Mouse (Mus musculus): Measurements from ENCODE around the gene Tmem63b.

Gene Tmem63b

DNA sequence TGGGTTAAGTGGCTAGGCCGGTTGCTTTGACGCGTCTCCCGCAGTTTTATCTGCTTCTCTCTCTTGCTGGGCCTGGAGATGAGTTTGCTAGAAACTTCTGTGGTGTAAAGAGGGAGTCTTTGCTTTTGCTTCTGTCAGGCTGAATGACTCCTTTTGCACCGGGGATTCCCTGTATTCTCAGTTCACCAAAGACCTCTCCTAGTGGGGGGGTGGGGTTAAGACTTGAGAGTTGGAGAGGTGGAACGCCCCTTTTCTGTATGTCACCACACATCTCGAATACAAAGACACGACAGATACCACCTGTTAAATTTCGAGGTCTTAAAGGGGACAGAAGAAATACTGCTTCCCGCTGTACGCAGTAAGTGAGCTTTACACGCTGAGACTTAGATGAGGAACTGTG, at the start of gene Tmem63b:
Gene Tmem63b, minus strand, starts transcription at position 190 of the 400 bp plus-strand sequence.
- DNase-seq (ENCODE audit: low read depth), result peak; percentile 58

DNA sequence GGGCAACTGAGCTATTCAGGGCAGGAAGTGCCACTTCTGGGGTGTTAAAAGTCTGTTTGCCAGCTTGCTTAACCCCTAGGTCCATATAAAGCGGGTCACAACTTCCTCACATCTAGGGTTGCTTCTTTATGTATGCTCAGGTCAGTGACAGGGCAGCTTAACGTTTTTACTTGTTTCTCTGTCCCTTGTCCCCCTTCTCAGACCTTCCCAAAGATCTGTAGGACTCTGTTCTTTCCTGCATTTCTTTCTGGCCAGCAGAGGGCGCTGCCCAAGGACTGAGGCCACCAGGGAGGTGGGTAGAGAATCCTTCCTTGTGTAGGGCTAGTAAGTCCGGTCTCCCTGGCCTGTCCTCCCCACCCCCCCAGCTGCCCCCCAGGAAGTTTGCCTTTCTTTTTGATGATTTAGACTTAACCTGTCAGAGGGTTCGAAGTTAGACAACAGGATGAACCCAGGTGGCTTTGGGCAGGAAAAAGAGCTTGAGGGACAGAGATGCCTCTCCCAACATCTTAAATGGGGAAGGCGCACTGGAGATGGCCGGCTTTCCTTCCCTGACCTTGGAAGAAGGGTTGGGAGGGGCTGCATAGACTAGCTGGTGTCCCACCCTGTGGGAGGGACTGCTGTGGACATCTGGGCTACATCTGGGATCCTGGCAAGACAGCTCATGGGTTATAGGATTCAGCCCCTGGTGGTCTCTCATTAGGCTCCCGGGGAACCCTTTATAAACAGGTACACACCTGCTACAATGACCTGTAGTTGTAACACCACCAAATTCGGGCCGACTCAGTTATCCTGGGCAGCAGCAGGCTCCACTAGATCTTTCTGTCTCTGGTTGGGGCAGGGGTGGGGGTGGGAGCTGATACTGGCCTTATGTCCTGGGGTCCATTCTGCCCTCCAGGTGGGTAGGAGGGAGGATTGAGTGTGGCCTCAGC, 48.9 kb upstream of the Tmem63b start:
- peak; percentile 76 for DNase-seq (ENCODE audit: low read depth)

DNA sequence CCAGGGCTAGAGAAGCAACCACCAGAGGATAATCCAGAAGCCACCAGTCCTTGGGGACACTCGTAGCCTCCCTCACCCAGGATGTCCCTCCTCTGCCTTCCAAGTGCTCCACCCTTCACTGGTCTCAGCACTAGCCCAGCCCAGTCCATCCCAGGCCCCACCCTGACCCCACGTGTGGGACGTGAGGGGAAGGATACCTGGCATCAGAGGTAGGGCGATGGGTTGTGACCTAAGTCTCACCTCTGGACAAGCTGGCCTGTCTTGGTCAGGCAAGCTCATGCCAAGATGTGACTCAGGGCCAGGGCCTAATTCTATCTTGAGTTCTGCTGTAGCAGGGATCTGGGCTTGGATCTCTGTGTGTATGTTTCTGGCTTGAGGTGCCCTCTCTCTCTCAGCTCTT, 48.2 kb upstream of the Tmem63b start:
- DNase-seq (ENCODE audit: low read depth), result no peak

DNA sequence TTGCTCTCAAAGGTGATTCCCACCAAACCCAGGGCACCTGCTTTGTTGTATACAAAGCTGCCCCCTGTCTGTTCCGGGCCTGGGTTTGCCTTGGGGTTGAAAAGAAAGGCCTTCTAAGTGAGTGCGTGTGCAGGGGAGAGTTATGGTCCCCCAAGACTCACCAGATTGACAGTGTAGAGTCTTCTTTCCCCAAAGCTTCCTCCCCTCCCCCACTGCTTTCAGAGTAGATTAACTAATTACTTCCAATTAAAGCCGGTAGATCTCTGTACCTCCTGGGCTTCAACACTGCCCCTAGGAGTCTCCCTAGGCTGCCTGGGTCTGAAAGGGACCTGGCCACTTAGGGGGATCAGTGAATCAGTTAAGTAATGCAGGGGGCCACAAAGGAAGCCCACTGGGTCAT, 47.6 kb upstream of the Tmem63b start:
- DNase-seq (ENCODE audit: low read depth), result no peak

DNA sequence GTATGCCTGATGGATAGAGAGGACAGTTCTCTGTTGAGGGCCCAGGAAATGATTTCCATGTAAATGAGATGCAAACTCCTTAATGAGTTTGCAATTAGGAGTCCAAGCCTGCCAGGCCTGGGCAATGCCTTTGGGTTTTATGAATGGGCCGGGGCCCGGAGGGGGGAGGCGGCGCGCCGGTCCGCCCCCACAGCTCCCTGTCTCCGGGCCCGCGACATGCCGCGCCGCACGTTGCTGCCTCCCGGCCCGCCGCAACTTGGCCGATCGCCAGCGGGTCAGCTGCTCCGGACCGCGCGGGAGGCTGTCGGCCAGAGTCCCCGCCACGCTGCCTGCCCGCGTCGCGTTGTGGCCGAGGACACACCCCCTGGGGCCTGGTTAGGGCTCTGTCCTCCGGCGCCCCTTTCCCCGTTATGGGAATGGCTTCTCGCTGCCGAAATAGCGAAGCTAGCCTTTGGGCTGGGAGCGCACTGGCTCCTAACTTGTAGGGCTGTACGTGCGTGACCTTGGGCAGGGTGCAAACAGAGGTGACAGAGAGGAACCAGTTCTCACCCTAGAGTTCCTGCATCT, 47.1 kb upstream of the Tmem63b start, which contains the start of gene 1600014C23Rik:
Gene 1600014C23Rik, minus strand, starts transcription at position 110 of the 567 bp plus-strand sequence.
- DNase-seq (ENCODE audit: low read depth), result no peak

DNA sequence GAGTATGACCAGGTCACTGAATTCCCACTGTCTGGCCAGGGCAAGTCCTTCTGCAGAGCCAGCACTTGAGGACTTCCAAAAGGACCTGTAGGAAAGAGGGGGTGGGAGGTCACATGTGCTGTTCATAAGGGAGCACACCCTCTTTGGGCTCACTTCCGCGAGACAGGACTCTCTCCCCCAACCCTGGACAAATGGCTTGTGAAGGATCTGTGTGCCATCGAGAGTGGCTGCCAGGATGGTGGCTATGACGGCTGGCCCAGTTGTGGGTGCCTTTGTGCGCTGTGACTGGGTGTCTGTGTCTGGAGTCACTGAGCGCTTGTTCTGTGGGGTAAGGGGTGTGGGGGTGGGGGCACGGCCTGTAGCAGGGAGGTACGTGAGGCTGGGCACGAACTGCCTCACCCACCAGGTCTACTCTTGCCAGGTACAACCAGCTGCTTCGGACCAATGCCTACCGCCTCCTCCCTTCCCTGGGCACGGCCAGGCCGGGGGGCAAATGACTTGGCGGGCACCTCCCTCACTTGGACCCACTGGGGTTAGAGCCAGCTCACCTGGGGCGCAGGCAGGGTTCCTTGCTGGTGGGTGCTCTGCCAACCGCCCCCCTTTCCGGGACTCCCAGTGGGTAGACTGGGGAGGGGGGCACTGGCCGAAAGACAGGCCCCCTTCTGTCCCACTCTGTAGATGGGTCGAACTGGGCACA, 46.5 kb upstream of the Tmem63b start:
- no peak for DNase-seq (ENCODE audit: low read depth)

DNA sequence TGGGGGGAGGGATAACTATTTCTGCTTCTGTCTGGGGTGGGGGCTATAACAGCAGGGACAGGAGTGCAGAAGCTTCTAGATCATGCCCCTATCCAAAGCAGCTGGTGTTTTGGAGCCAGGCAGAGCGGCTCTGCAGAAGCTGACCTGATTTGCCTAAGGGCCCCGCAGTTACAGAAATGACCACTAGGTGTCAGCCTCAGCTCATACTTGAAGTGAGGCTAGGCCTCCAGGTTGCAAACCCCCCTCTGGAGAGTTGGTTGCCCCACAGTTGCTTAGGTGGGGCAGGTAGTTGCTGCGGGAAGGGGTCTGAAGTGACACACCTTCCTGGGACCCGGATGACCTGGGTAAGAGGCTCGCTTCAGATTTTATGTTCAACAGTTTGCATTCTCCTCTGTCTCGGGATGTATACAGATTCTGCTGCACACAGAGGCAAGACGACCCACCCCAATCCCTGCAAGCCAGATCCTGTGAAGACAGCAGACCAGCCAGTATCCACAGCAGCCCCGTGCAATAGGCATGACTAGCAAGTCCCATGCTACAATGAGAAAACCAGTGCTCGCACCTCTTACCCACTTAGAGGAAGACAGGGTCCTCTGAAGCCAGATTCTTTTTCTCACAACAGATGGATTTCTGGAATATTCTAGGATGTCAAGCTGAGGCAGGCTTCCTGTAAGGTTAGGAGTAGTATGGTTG, 44.6 kb upstream of the Tmem63b start:
- DNase-seq (ENCODE audit: low read depth), result peak; percentile 66

DNA sequence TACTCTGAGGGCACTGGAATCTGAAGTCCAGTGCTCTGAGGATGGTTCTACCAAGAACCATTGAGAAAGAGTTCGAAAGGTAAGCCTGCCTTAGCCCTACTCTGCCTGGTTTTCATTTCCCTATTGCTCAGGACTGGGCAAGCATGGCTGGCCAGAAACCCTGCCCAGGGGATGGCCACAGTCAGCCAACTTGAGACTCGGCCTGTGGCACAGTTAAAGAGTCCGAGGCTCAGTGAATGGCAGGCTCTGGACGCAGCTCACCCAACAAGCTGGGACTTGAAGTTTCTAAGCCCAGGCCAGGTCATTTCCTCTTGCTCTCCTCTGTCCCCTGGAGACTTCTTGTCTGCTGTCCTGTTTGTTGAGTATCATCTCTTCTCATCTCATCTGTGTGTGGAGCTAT, 44.0 kb upstream of the Tmem63b start:
- DNase-seq (ENCODE audit: low read depth), result no peak

DNA sequence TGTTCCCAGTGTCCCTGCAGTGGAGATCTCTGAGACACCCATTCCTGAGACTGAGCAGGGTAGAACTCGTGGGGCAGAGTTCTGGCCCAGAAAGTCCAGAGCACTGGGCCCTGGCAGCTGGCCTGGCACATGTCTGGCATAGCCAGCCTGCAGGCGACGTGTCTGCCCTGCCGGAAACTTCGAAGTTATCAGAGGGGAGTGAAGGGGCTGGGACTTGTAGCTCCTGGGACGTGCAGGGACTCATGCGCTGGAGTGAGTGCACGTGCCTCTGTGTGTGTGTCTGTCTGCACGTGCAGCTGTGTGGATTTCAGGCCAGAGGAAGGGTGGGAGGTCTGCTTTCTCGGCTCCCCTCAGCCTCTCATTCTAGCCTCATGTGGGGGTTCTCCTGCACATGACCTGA, 42.7 kb upstream of the Tmem63b start:
- no peak for DNase-seq (ENCODE audit: low read depth)

DNA sequence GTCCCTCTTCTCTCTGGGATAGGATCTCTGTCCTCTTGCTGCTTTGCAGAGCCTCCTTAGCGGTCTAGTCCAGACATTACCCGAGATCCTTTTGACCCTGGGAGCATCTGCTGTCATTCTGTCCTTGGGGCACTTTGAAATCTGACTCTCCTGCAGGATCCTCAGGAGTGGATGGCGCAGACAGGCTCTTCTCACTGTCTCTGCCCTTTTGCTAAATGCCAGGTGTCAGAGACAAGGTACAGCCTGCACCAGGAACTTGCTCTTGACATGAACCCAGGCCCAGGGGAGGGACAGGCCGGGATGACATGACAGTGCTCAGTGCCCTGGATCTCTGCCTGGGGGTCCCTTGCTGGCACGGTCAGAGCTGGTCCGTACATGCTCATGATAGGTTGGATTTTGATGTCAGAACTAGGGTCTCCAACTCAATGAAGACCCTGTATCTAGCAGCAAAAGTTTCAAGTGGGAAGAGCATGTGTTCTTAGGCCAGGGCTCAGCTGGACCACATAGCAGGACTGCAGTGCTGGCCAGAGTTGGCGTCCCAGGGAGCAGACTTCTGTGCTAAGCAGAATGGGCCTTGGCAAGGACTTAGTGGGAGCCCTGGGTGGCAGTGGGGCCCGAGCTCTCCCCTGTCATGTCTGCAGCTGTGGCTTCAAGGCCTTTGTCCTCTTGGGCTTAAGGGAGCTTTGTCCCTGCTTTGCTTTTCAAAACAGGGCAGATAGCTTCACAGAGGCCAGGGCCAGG, 41.4 kb upstream of the Tmem63b start:
- DNase-seq (ENCODE audit: low read depth), result no peak

DNA sequence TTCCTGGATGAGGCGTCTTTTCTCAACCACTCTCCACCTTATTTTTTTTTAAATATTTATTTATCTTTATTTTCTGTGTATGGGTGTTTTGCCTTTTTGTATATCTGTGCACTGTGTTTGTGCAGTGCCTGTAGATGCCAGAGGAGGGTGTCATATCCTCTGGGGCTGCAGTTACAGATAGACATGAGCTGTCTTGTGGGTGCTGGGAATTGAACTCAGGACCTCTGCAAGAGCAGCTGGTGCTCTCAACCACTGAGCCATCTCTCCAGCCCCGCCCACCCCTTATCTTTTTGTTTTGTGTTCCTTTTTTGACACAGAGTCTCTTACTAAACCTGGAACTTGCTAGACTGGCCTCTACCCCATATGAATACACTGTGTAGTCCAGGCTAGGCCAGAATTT, 40.8 kb upstream of the Tmem63b start:
- no peak for DNase-seq (ENCODE audit: low read depth)

DNA sequence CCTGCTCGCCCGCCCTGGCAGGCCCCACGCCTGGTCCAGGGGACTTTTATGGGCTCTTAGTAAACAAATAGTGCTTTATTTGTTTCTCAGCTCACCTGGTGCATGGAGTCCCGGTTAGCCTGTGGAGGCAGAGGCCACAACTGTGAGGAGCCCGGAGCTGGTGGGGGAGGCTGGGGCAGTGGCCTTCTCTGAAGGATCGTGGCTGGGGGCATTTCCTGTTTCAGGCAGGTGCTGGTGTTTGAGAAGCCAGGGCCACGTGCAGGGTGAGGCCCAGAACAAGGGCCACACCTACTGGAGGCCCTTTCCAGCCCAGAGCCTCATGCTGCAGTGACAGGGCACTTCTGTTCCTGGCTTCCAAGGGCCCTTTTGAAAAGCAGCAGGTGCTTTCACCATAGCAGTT, 39.5 kb upstream of the Tmem63b start:
- no peak for DNase-seq (ENCODE audit: low read depth)

DNA sequence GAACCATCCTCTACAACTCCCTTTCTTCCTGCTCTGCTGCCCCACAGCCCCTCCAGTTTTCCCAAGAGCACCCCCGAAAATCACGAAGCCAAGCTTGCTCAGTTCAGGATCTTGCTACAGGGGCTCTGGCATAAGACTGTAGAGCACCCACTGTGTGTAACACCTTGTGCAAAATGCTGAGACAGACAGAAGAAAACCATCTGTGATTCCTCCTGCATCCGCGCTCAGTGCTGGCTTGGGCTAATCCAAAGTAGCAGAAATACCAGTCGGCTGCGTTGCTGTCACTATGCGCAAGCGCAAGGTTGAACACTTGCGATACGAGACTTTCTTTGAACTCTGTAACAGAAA, 37.8 kb upstream of the Tmem63b start:
- DNase-seq (ENCODE audit: low read depth), result no peak

DNA sequence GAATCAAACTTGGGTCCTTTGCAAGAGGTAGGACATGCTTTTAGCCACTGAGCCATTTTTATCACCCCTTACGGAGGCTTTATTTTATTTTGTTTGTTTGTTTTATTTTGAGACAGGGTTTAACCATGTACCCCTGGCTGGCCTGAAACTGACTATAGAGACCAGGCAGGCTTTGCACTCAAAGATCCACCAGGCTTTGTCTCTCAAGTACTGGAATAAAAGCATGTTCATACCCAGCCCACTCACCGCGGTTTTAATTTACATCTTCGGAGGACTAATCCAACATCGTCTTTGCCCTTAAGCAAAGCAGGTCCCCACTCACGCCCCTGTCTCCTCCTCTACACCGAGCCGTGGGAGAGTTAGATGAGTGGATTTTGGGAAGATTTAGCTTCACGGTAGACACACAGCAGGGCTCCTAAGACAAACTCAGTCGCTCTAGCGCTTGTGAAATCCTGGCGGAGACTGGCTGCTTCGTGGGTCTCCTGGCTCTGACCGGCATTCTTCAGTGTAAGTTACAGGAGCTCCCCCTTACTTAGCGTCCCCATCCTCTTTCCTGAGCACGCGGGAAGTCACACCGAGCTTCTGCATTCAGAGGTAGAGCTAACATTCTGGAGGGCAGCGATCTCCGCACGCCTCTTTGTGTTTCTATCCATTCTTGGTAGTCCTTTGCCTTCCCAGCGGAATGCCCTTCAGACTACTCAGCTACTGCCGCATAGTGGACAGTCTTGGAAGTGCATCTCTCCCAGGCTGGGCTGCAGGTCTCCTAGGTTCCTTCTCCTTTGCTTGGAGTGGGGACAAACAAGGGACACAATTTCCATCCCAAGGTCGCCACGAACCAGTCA, 37.2 kb upstream of the Tmem63b start:
- DNase-seq (ENCODE audit: low read depth), result peak; percentile 78

DNA sequence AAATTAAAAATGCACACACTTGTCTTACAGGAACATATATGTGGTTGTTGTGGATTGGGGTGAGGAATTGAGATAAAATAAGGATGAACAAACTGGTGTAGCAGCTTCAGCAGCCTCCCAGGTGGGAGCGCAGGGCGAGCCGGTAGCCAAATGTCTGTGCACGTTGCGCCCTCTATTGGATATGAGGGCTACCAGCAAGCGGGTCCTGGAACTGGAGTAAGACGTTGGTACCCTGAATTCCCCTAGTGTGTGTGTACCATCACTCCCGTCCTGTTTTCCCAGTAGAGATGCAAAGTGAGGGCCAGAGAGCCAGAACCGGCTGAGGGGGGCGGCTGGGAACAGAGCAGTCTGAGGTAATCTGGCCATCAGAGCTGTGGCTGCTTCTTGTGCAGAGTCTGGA, 31.6 kb upstream of the Tmem63b start:
- DNase-seq (ENCODE audit: low read depth), result no peak

DNA sequence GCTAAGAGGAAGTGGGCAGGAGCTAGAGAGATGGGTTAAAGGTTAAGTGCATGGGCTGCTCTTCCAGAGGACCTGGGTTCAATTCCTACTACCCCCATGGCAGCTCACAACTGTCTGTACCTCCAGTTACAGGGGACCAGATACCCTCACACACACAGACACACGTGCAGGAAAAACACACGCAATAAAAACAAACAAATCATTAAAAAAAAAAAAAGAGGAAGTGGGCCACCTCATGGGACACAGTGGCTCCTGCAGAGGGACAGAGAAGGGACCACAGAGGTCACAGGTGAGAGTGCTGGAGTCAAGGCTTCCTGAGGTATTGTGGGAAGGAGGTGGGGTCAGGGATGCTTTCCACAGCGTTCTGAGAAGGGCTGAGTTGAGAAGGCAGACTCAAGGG, 24.8 kb upstream of the Tmem63b start:
- no peak for DNase-seq (ENCODE audit: low read depth)

DNA sequence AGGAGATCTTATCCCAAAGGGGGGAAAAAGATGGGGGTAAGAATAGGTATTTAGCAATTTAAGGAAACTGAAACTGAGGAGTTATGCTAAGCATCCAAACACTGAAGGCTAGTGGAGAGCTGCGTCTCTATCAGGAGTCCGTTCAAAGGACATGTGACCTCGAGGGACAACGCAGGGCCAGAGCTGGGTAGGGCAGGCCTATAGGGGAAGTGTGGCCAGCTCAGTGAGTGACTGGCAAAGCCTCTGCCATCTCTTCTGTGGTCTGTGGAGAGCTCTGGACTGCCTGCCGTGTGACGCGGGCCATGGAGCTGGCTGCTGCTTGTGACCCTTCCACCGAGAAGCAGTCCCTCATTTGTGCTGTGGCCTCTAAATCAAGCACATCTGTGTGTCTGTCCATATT, 23.7 kb upstream of the Tmem63b start:
- no peak for DNase-seq (ENCODE audit: low read depth)

DNA sequence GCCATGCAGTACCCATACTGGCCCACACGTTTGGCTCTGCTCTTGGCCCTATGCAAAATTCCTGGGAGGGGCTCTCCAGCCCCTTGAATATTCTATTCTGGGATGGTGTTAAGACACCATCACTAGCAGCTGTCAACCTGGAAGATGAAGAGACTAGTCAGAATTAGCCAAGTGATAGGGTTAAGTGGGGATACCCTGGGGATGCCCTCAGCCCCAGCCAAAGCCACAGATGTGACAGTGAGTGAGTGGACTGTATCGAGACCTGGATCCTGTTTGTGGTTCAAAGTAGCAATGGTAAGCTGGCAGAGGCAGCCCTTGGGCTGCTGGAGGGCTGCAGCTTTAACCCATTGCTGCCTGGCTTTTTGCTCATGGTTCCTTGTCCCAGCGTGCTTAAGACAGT, 23.1 kb upstream of the Tmem63b start:
- no peak for DNase-seq (ENCODE audit: low read depth)

DNA sequence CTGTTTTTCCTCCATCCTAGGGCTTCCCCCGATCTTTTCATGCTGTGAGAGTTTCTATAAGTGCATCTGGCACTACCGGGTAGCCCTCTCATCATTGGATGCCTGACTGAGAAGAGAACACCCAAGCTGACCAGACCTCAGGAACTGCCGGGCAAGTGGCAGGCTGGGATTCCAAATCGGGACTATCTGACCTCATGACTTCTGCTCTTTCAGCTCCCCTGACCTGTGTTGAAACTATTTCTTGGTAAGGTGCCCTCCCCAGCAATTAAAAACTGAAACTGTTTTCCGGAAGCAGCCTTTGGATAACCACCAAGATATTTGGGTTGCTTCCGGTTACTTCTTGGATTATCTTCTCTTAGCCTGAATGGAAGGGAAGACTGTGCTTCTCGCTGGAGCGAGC, 21.5 kb upstream of the Tmem63b start:
- DNase-seq (ENCODE audit: low read depth), result no peak

DNA sequence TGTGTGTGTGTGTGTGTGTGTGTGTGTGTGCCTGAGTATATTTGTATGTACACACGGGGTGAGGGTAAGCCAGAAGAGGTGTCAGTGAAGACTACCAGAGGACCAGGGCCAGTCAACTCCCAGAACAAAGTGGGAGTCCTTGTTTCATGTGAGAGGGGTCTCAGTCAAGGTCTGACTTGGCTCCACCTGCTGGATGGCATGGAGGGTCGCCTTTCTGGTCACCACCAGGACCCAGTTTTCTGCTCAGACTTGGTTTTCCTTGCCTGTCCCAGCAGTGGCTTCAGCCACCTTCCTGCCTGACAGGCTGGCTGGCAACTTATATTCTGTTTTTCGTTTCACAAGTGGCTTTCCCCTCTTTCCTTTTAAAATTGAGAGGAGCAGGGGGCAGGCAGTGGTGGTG, 20.7 kb upstream of the Tmem63b start:
- DNase-seq (ENCODE audit: low read depth), result no peak

DNA sequence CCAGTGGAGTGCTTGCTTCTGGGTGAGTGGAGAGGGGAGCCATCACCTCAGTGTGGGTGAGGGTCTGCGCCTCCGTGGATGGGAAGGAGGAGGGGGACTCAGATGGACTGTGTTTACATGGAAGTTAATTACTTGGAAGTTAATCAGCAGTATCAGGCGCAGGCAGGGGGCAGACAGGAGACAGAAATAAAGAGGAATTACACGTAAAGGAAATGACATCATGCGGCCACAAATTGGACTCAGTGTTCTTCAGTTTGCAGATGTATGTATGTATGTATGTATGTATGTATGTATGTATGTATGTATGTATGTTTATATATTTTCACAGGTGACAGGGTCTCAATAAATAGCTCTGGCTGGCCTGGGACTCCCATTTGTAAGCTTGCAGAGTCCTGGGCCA, 20.1 kb upstream of the Tmem63b start:
- no peak for DNase-seq (ENCODE audit: low read depth)

Measured in c-Kit-positive CD71-positive TER-119-negative erythroid progenitor cells, embryonic 14.5 days (primary cell).